Mouse (Mus musculus): Measurements from ENCODE around the gene Rrp12.

- TF ChIP-seq CTCF (IDR thresholded peaks at IDR 0.05) (no peak), EP300 (IDR thresholded peaks at IDR 0.05) (no peak)
Measured at GRCm38 (mm10) chr19:41916853-41917252, 20.9 kb upstream of the Rrp12 start.
